ENCODE assay signal across 8 mouse cellular contexts in genomic region chr4:86053487-86054237, GRCm38 (mm10).
A peak's percentile ranks its signal among the peaks of the same experiment; 100 is the strongest.
DNase-seq lines count a peak whose midpoint lies in the region; ATAC-seq and TF ChIP-seq lines count a peak whose summit lies in the region.

No protein-coding gene starts in this region.

- ATAC-seq in frontal cortex, adult (ENCODE audit: low TSS enrichment), result peak; percentile 89
- no peak for ATAC-seq in liver, postnatal 0 days
- peak; percentile 99 for ATAC-seq in neural tube, embryonic 14.5 days (ENCODE audit: low read depth)

- H3K9me3 ChIP-seq in E14TG2a.4 (ENCODE audit: low read length), result no peaks in the 10 kb centered on the region
- no peaks in the 10 kb centered on the region for H3K9me3 ChIP-seq in hindbrain, embryonic 10.5 days
- no peaks in the 10 kb centered on the region for H3K9me3 ChIP-seq in liver, postnatal 0 days (ENCODE audit: low read length)
- H3K9me3 ChIP-seq in neural tube, embryonic 14.5 days (ENCODE audit: control insufficient read depth, low read length), result no peaks in the 10 kb centered on the region

- no peak for TF ChIP-seq CTCF in E14TG2a.4 (conservative IDR thresholded peaks at IDR 0.05; ENCODE audit: low read length)
- TF ChIP-seq CTCF in liver, postnatal 0 days (IDR thresholded peaks at IDR 0.05; ENCODE audit: low read depth), result no peak

- peaks cover 10% of the 10 kb centered on the region; the same call in 1 of the 2 replicates for H3K27me3 ChIP-seq in E14TG2a.4 (ENCODE audit: insufficient read depth, low read length)
- H3K27me3 ChIP-seq in hindbrain, embryonic 10.5 days (ENCODE audit: insufficient read depth, poor library complexity, severe bottlenecking), result peaks cover 15% of the 10 kb centered on the region; the same call in 1 of the 2 replicates
- 0 out of 2 replicates have a peak, but pooled peaks cover 2% of the 10 kb centered on the region for H3K27me3 ChIP-seq in liver, postnatal 0 days (ENCODE audit: insufficient read depth, low read length)
- no peaks in the 10 kb centered on the region for H3K27me3 ChIP-seq in neural tube, embryonic 14.5 days (ENCODE audit: control insufficient read depth, insufficient read depth, low read length)

- peak overlapping the region; percentile 41; the same call in 1 of the 2 replicates for H3K9ac ChIP-seq in liver, postnatal 0 days (replicated peaks)
- peak overlapping the region; percentile 55 for H3K9ac ChIP-seq in neural tube, embryonic 14.5 days (replicated peaks; ENCODE audit: low read depth, low read length)

- peak overlapping the region; percentile 74 for H3K4me3 ChIP-seq in E14TG2a.4 (replicated peaks; ENCODE audit: low read length)
- H3K4me3 ChIP-seq in hindbrain, embryonic 10.5 days, result peak overlapping the region; percentile 55
- H3K4me3 ChIP-seq in liver, postnatal 0 days (ENCODE audit: low read depth, low read length), result peak overlapping the region; percentile 29
- H3K4me3 ChIP-seq in neural tube, embryonic 14.5 days (ENCODE audit: low read depth, low read length), result peak overlapping the region; percentile 43

- H3K27ac ChIP-seq in hindbrain, embryonic 10.5 days, result peak overlapping the region; percentile 85
- no peak overlapping the region for H3K27ac ChIP-seq in liver, postnatal 0 days (ENCODE audit: low read depth)
- H3K27ac ChIP-seq in neural tube, embryonic 14.5 days (ENCODE audit: low read depth, low read length), result peak overlapping the region; percentile 76

- DNase-seq in cerebellum, adult 9-10 months, result peak; percentile 16
- peak; percentile 86 for DNase-seq in hindbrain, embryonic 10.5 days (ENCODE audit: low spot score)
- DNase-seq in layer of hippocampus, adult 8-10 months (ENCODE audit: low spot score in 2 of 2), result peak; percentile 19 to 41
- DNase-seq in liver, postnatal 0 days, result peak; percentile 20
- DNase-seq in thymus, postnatal 14 days, result no peak

- no peaks in the 10 kb centered on the region for H3K36me3 ChIP-seq in E14TG2a.4 (ENCODE audit: insufficient read depth, low read length)
- no peaks in the 10 kb centered on the region for H3K36me3 ChIP-seq in hindbrain, embryonic 10.5 days
- H3K36me3 ChIP-seq in liver, postnatal 0 days (replicated peaks; ENCODE audit: insufficient read depth, low read length), result no peaks in the 10 kb centered on the region
- no peaks in the 10 kb centered on the region for H3K36me3 ChIP-seq in neural tube, embryonic 14.5 days (ENCODE audit: control insufficient read depth, insufficient read depth, low read length)

- WGBS in hindbrain, embryonic 10.5 days, result under 1% methylated on average over 20 of the region's 20 CpGs
- under 1% methylated on average over 20 of the region's 20 CpGs for WGBS in liver, postnatal 0 days (ENCODE audit: insufficient replicate concordance)
- 2% methylated on average over 20 of the region's 20 CpGs for WGBS in neural tube, embryonic 14.5 days

- H3K4me1 ChIP-seq in E14TG2a.4 (replicated peaks; ENCODE audit: low read depth, low read length), result peaks cover 57% of the 10 kb centered on the region
- H3K4me1 ChIP-seq in hindbrain, embryonic 10.5 days (replicated peaks), result peaks cover 21% of the 10 kb centered on the region
- H3K4me1 ChIP-seq in liver, postnatal 0 days (ENCODE audit: insufficient read depth), result no peaks in the 10 kb centered on the region
- 0 out of 2 replicates have a peak, but pooled peaks cover 6% of the 10 kb centered on the region for H3K4me1 ChIP-seq in neural tube, embryonic 14.5 days (ENCODE audit: control insufficient read depth, insufficient read depth, low read length)

- TF ChIP-seq EP300 in liver, postnatal 0 days (IDR thresholded peaks at IDR 0.05; ENCODE audit: low read depth), result no peak

- H3K4me2 ChIP-seq in liver, postnatal 0 days (ENCODE audit: low read depth, low read length), result peak overlapping the region; percentile 72
- H3K4me2 ChIP-seq in neural tube, embryonic 14.5 days (ENCODE audit: low read depth, low read length), result peak overlapping the region; percentile 57
